Mouse (Mus musculus) bone marrow, adult 2 months (tissue): ENCODE data around the gene Zdhhc14.

ENCODE experiments used
- CTCF ChIP-seq: fragments of 200-500 bp; IDR thresholded peaks from 2 replicates; pipeline ENCODE4 v1.5.1; 2011; ENCODE audit warnings: low read length, control low read depth; ENCODE audit not compliant: control insufficient read depth, insufficient read depth
- POLR2A ChIP-seq: fragments of 200-500 bp; IDR thresholded peaks from 2 replicates; pipeline ENCODE4 v1.6.1; 2011; ENCODE audit warnings: low read depth, mild to moderate bottlenecking, control low read depth, low read length, borderline replicate concordance; ENCODE audit not compliant: control insufficient read depth

GRCm38 (mm10) chr17:5483456-5483855 is 8.9 kb upstream of the Zdhhc14 start:
- TF ChIP-seq POLR2A = no peak
- TF ChIP-seq CTCF = no peak
